Mouse (Mus musculus): ENCODE results near the gene Zfand2a. TPM values are rescaled to one million over a fixed set of nuclear protein-coding genes. Genes with fewer than 3 reads are reported as not detected.

Zfand2a gene
- polyA plus RNA-seq, 1 experiment, result 15.0 TPM

- H3K4me3 ChIP-seq, result no peak overlapping the region
- no peak overlapping the region for H3ac ChIP-seq (ENCODE audit: control insufficient read depth, insufficient read length)
- H3K79me2 ChIP-seq (ENCODE audit: control insufficient read depth, insufficient read depth), result no peaks in the 10 kb centered on the region
- H3K36me3 ChIP-seq (ENCODE audit: control insufficient read depth, insufficient read depth), result no peaks in the 10 kb centered on the region
- H3K27me3 ChIP-seq (ENCODE audit: control insufficient read depth, insufficient read depth, insufficient read length), result peaks cover 15% of the 10 kb centered on the region
- H3K4me2 ChIP-seq (ENCODE audit: low read depth), result peak overlapping the region; percentile 64
- TF ChIP-seq SRF (IDR thresholded peaks at IDR 0.05; ENCODE audit: control insufficient read depth, insufficient read length, low read depth) (no peak), MAX (IDR thresholded peaks at IDR 0.05; ENCODE audit: low read depth) (no peak), MYOD1 (IDR thresholded peaks at IDR 0.05; ENCODE audit: control insufficient read depth in 1 of 3, insufficient read length in 2 of 3, low read depth in 2 of 3) (no peak), POLR2A (IDR thresholded peaks at IDR 0.05; ENCODE audit: insufficient read length, low read depth) (no peak), USF1 (IDR thresholded peaks at IDR 0.05; ENCODE audit: low read depth) (no peak), CEBPB (IDR thresholded peaks at IDR 0.05; ENCODE audit: insufficient read depth, poor library complexity, severe bottlenecking) (no peak)
Observed at GRCm38 (mm10) chr5:139495019-139495669, 10.8 kb upstream of the Zfand2a start.

- H3K4me2 ChIP-seq (ENCODE audit: low read depth), result no peak overlapping the region
- H3K27me3 ChIP-seq (ENCODE audit: control insufficient read depth, insufficient read depth, insufficient read length), result peaks cover 18% of the 10 kb centered on the region
- no peaks in the 10 kb centered on the region for H3K36me3 ChIP-seq (ENCODE audit: control insufficient read depth, insufficient read depth)
- no peak overlapping the region for H3ac ChIP-seq (ENCODE audit: control insufficient read depth, insufficient read length)
- TF ChIP-seq SRF (IDR thresholded peaks at IDR 0.05; ENCODE audit: control insufficient read depth, insufficient read length, low read depth), result no peak
- TF ChIP-seq MYOD1 (IDR thresholded peaks at IDR 0.05; ENCODE audit: control insufficient read depth in 1 of 3, insufficient read length in 2 of 3, low read depth in 2 of 3), result no peak
- TF ChIP-seq CEBPB (IDR thresholded peaks at IDR 0.05; ENCODE audit: insufficient read depth, poor library complexity, severe bottlenecking), result no peak
- no peak for TF ChIP-seq USF1 (IDR thresholded peaks at IDR 0.05; ENCODE audit: low read depth)
- TF ChIP-seq MAX (IDR thresholded peaks at IDR 0.05; ENCODE audit: low read depth), result no peak
- TF ChIP-seq REST (IDR thresholded peaks at IDR 0.05; ENCODE audit: insufficient read depth, insufficient read length), result no peak
- no peak for TF ChIP-seq TCF3 (IDR thresholded peaks at IDR 0.05; ENCODE audit: insufficient read length, low read depth)
- no peak for TF ChIP-seq POLR2A (IDR thresholded peaks at IDR 0.05; ENCODE audit: insufficient read length, low read depth)
- TF ChIP-seq TCF12 (IDR thresholded peaks at IDR 0.05; ENCODE audit: insufficient read depth, poor library complexity, severe bottlenecking), result no peak
- no peak for TF ChIP-seq MYOG (IDR thresholded peaks at IDR 0.05; ENCODE audit: control insufficient read depth in 1 of 3, insufficient read depth in 1 of 3, insufficient read length in 2 of 3, low read depth in 2 of 3)
- TF ChIP-seq E2F4 (IDR thresholded peaks at IDR 0.05; ENCODE audit: insufficient read depth), result no peak
- no peak for TF ChIP-seq POLR2AphosphoS2 (IDR thresholded peaks at IDR 0.05; ENCODE audit: insufficient read length, low read depth)
- H3K4me3 ChIP-seq, result no peak overlapping the region
- no peaks in the 10 kb centered on the region for H3K79me2 ChIP-seq (ENCODE audit: control insufficient read depth, insufficient read depth)
Observed at GRCm38 (mm10) chr5:139493690-139494089, 9.3 kb upstream of the Zfand2a start.

- TF ChIP-seq CEBPB (IDR thresholded peaks at IDR 0.05; ENCODE audit: insufficient read depth, poor library complexity, severe bottlenecking) (no peak), MYOD1 (IDR thresholded peaks at IDR 0.05; ENCODE audit: control insufficient read depth in 1 of 3, insufficient read length in 2 of 3, low read depth in 2 of 3) (peak in 2 of 3 experiments; percentile 38 to 59), POLR2A (IDR thresholded peaks at IDR 0.05; ENCODE audit: insufficient read length, low read depth) (no peak), MYOG (IDR thresholded peaks at IDR 0.05; ENCODE audit: control insufficient read depth in 1 of 3, insufficient read depth in 1 of 3, insufficient read length in 2 of 3, low read depth in 2 of 3) (peak in 2 of 3 experiments; percentile 62 to 80)
- no peak overlapping the region for H3K4me2 ChIP-seq (ENCODE audit: low read depth)
- no peak overlapping the region for H3K4me3 ChIP-seq
- H3K36me3 ChIP-seq (ENCODE audit: control insufficient read depth, insufficient read depth), result no peaks in the 10 kb centered on the region
- no peak overlapping the region for H3ac ChIP-seq (ENCODE audit: control insufficient read depth, insufficient read length)
- no peaks in the 10 kb centered on the region for H3K79me2 ChIP-seq (ENCODE audit: control insufficient read depth, insufficient read depth)
- peaks cover 18% of the 10 kb centered on the region for H3K27me3 ChIP-seq (ENCODE audit: control insufficient read depth, insufficient read depth, insufficient read length)
Observed at GRCm38 (mm10) chr5:139491348-139491747, 7.0 kb upstream of the Zfand2a start.

- H3ac ChIP-seq (ENCODE audit: control insufficient read depth, insufficient read length), result no peak overlapping the region
- H3K4me2 ChIP-seq (ENCODE audit: low read depth), result no peak overlapping the region
- no peaks in the 10 kb centered on the region for H3K36me3 ChIP-seq (ENCODE audit: control insufficient read depth, insufficient read depth)
- H3K4me3 ChIP-seq, result no peak overlapping the region
- TF ChIP-seq MYOG (IDR thresholded peaks at IDR 0.05; ENCODE audit: control insufficient read depth in 1 of 3, insufficient read depth in 1 of 3, insufficient read length in 2 of 3, low read depth in 2 of 3), result no peak
- TF ChIP-seq USF1 (IDR thresholded peaks at IDR 0.05; ENCODE audit: low read depth), result no peak
- no peak for TF ChIP-seq TCF3 (IDR thresholded peaks at IDR 0.05; ENCODE audit: insufficient read length, low read depth)
- TF ChIP-seq TCF12 (IDR thresholded peaks at IDR 0.05; ENCODE audit: insufficient read depth, poor library complexity, severe bottlenecking), result no peak
- TF ChIP-seq MYOD1 (IDR thresholded peaks at IDR 0.05; ENCODE audit: control insufficient read depth in 1 of 3, insufficient read length in 2 of 3, low read depth in 2 of 3), result no peak
- TF ChIP-seq POLR2A (IDR thresholded peaks at IDR 0.05; ENCODE audit: insufficient read length, low read depth), result no peak
- no peak for TF ChIP-seq CEBPB (IDR thresholded peaks at IDR 0.05; ENCODE audit: insufficient read depth, poor library complexity, severe bottlenecking)
- TF ChIP-seq MAX (IDR thresholded peaks at IDR 0.05; ENCODE audit: low read depth), result no peak
- no peak for TF ChIP-seq POLR2AphosphoS2 (IDR thresholded peaks at IDR 0.05; ENCODE audit: insufficient read length, low read depth)
- no peaks in the 10 kb centered on the region for H3K79me2 ChIP-seq (ENCODE audit: control insufficient read depth, insufficient read depth)
- H3K27me3 ChIP-seq (ENCODE audit: control insufficient read depth, insufficient read depth, insufficient read length), result peaks cover 18% of the 10 kb centered on the region
Observed at GRCm38 (mm10) chr5:139490131-139490530, 5.8 kb upstream of the Zfand2a start.

- TF ChIP-seq POLR2A (IDR thresholded peaks at IDR 0.05; ENCODE audit: insufficient read length, low read depth) (no peak), E2F4 (IDR thresholded peaks at IDR 0.05; ENCODE audit: insufficient read depth) (no peak), USF1 (IDR thresholded peaks at IDR 0.05; ENCODE audit: low read depth) (no peak), REST (IDR thresholded peaks at IDR 0.05; ENCODE audit: insufficient read depth, insufficient read length) (no peak), CEBPB (IDR thresholded peaks at IDR 0.05; ENCODE audit: insufficient read depth, poor library complexity, severe bottlenecking) (no peak), TCF3 (IDR thresholded peaks at IDR 0.05; ENCODE audit: insufficient read length, low read depth) (no peak), MYOD1 (IDR thresholded peaks at IDR 0.05; ENCODE audit: control insufficient read depth in 1 of 3, insufficient read length in 2 of 3, low read depth in 2 of 3) (no peak), SRF (IDR thresholded peaks at IDR 0.05; ENCODE audit: control insufficient read depth, insufficient read length, low read depth) (no peak), TCF12 (IDR thresholded peaks at IDR 0.05; ENCODE audit: insufficient read depth, poor library complexity, severe bottlenecking) (no peak), MYOG (IDR thresholded peaks at IDR 0.05; ENCODE audit: control insufficient read depth in 1 of 3, insufficient read depth in 1 of 3, insufficient read length in 2 of 3, low read depth in 2 of 3) (no peak), MAX (IDR thresholded peaks at IDR 0.05; ENCODE audit: low read depth) (no peak), POLR2AphosphoS2 (IDR thresholded peaks at IDR 0.05; ENCODE audit: insufficient read length, low read depth) (no peak)
- H3K36me3 ChIP-seq (ENCODE audit: control insufficient read depth, insufficient read depth), result peaks cover 9% of the 10 kb centered on the region
- peaks cover 21% of the 10 kb centered on the region for H3K79me2 ChIP-seq (ENCODE audit: control insufficient read depth, insufficient read depth)
- peak overlapping the region; percentile 65 for H3K4me2 ChIP-seq (ENCODE audit: low read depth)
- H3K4me3 ChIP-seq, result peak overlapping the region; percentile 77
- peak overlapping the region; percentile 38 for H3ac ChIP-seq (ENCODE audit: control insufficient read depth, insufficient read length)
- H3K27me3 ChIP-seq (ENCODE audit: control insufficient read depth, insufficient read depth, insufficient read length), result no peaks in the 10 kb centered on the region
Observed at GRCm38 (mm10) chr5:139483171-139483848, 1.0 kb downstream of the Zfand2a start.
